Mouse (Mus musculus): ENCODE measurements at regions not wholly inside any gene's neighbourhood (a gene's known extent, or its start where the extent isn't known, plus 50 kb on each side); places are given as distances from the start of the nearest gene placed in this dataset.

DNA sequence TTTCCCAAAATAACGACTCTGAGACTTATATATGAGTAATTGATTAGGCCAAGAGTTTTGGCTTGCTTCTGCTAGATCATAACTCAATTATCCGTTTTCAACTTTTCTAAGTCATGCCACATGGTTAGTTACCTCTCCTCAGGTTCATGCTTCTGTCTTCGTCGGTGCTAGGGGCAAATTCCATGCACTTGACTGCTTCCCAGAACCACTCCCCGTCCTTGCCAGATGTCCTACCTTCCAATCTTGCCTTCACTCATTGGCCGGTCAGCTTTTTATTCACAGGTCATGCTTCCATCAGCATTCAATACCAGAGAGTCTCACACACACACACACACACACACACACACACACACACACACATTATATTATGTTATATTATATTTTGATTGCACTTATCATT, 66.4 kb upstream of the Arhgap32 start:
- DNase-seq (ENCODE audit: low read depth, low spot score): no peak

DNA sequence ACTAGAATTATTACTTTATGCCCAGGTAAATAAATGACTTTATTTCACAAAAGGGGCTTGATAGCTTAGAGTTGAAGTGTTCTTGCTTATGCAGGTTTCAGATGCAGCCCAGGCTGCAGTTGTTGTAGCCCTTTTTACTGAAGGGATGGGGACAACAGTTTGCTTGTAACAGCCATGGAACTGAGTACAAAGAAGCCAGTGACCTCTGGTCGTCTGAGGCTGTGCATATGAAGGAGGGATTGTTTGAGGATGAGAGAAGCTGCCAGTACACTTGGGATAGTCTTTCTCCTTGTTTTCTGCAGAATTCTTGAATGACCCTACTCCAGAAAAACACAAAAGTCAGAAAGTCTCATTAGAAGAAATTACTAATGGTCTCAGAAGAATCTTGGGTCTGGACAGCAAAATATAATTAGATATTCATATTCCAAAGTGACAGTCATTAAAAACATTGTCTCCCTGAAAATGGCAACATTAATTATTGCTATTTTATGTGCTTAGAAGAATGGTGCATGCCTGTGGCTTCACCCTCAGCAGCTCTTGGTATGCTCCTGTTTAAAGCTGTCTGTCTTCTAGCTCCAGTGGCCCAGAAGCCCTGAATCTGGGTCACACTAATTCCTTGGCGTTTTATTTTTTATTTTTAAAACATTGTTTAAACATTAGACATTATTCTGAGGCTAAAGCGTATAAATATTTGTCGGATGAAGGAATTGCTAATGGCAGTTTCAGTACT, 61.9 kb upstream of the Arhgap32 start:
- no peak for DNase-seq (ENCODE audit: low read depth, low spot score)

DNA sequence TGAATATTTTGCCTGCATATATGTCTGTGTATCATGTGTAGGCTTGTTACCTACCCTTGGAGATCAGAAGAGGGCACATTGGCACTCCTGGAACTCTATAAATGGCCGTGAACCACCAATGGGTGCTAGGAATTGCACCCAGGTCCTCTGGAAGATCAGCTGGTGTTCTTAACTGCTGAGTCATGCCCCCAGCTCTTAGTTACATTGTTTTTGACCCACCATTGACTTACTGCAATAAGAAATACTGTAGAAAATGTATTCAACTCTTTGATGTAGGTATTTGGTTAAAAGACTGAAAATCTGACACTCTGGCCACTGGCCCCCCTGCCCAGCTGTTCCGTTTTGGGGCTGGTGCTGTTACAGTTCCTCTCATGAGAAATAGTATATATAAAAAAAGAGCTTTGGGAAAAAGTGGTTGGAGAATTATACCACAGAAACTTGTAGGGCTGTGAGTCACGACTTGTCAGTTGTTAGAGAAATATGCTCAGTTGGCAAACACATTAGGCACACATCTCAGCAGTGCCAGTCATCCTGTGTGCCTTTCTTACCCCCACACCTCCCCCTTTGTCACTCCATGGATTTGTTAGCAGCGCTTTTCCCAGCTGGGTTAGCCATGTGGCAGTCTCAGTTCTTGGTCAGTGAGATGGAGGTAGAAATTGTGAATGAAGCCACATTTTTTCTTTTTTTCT, 58.4 kb upstream of the Arhgap32 start:
- no peak for DNase-seq (ENCODE audit: low read depth, low spot score)

DNA sequence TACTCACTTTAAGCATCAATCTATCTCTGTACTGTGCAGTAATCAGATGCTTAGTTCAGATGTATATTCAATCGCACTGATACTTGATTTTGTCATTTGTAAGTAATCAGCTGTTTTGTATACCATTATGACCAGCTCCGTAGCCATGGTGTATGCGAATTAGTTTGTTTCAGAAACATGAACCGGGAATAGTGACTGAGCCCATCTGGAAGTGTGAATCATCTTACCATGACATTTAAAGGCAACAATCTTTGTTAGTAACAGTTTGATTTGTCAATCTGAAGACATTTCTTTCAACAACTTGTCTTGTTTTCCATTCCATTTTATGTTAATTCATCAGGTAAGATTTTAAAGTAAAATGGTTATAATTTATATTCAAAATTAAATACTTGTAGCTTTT, 53.2 kb upstream of the Arhgap32 start:
- DNase-seq (ENCODE audit: low read depth, low spot score): no peak

DNA sequence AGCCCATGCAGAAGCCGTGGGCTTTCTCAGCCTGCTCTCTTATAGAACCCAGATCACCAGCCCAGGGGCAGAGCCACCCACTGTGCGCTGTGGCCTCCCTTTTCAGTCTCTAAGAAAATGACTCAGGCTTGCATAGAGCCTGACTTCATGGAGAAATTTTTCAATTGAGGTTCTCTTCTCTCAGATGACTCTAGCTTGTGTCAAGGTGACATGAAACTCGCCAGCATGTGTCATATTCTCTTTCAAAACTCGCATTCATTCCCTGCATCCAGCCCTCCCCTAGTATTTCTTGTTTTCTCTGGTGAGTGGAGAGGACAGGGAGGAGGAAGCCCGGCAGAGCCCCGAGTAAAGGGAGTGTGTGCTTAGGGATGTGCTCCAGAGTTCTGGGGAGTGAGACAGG, 52.4 kb upstream of the Arhgap32 start:
- DNase-seq (ENCODE audit: low read depth, low spot score): no peak

DNA sequence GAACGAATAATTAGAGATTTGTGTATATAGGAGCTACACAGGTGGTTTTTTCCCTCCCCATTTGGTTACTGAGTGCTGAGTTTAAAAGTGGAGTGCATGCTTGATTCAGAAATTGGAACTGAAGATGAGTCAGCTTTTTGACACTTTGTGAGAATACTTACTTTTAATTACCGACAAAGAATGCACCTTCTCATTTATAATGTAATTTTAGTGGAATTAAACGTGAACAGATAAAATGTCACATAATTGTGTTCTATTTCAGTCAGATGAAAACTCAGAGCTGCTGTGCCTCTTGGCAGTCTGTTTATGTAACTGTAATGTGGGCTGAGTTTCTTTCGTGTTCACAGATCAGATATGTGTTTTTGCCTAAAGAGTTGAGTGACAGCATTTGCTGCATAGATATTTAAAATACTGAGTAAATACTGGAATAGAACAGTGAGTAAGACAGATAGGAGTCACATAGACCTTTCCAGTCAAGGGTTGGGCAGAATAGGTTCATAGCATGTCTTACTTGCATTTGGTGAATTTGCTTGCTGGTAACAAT, 51.9 kb upstream of the Arhgap32 start:
- DNase-seq (ENCODE audit: low read depth, low spot score): no peak

All from ZHBTc4 (cell line).